Mouse (Mus musculus): ENCODE results near the gene Efcab12.

The Efcab12 gene

GRCm38 (mm10) chr6:115838745-115839144, 533 bp upstream of the Efcab12 start:
- DNase-seq = no peak

DNA sequence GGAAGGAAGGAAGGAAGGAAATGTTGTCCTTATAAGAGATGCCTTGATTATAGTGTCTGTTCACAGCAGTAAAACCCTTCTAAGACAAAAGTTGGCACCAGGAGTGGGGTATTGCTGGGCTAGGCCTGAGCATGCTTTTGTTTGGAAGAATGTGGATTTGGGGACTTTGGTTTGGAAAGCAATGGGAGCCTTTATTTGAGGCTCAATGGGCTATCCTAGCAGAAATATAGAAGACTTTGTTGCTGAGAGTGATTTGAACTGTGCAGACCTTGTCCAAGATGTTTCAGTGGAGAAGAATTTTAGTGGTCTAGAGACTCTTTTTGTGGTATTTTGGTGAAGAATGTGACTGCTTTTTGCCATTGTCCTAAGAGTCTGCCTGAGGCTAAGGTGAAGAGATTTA, 4.4 kb downstream of the Efcab12 start:
- DNase-seq = no peak

GRCm38 (mm10) chr6:115832152-115832850, 5.9 kb downstream of the Efcab12 start:
- no peak for DNase-seq

DNA sequence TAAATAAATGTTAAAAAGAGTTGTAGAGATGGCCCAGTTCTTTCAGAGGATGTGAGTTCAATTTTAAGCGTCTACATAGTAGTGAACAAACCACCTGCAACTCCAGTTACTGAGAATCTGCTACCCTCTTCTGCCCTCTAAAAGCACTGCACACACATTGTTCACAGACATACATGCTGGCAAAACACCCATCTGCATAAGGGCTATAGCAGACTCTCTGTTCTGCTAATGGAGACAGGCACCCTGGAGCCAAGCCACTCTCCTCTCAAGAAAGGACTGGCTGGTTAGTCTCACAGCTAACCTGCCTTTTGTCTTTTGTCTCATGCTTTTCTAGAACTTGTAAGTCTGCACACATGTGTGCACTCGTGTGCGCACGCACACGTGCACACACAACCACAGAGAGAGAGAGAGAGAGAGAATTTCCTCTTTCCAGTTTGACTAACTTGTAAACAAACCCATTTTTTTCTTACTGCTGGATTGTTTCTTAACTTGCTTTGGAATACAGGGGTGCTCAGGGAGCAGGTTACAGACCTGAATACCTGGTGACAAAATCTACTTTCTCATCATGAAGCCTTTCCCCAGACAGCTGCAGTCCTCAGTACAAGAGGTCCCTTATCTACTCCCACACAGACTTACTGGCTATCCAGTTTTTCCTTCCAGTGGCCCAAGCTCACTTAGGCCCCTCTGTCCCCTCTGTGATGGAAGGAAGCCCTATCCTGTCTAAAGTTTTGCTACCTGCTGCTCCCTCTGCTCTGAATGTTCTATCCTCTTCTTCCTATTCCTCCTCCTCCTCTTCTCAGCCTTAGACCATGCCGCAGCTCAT, 7.2 kb downstream of the Efcab12 start:
- no peak for DNase-seq

GRCm38 (mm10) chr6:115823850-115824464, 14.3 kb downstream of the Efcab12 start:
- peak; percentile 78 to 85 for DNase-seq

DNA sequence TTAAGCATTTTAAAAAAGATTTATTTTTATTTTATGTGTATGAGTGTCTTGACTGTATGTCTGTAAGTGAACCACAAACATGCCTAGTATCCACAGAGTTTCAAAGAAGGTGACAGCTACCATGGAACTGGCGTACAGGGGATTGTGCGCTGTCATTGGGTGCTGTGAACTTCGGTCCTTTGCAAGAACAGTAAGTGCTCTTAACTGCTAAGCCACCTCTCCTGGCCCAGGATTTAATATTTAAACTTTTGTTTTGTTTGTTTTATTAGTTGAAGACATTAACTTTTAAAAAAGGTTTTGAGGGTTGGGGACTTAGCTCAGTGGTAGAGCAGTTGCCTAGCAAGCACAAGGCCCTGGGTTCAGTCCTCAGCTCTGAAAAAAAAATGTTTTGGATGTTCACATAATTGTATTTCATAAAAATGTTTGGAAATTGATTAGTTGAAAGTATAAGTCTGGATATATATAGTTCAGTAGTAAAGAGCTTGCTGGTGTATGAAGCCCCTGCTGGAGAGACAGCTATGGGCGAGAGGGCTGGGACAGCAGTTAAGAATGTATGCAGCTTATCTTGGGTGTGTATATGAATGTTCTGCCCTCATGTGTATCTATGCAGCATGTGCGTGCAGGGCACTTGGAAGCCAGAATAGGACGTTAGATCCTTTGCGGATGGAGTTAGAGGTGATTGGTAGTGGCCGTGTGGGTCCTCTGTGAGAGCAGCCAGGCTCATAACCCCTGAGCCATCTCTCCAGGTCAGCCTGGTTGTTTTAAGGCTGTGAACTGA, 16.8 kb downstream of the Efcab12 start:
- no peak for DNase-seq

DNA sequence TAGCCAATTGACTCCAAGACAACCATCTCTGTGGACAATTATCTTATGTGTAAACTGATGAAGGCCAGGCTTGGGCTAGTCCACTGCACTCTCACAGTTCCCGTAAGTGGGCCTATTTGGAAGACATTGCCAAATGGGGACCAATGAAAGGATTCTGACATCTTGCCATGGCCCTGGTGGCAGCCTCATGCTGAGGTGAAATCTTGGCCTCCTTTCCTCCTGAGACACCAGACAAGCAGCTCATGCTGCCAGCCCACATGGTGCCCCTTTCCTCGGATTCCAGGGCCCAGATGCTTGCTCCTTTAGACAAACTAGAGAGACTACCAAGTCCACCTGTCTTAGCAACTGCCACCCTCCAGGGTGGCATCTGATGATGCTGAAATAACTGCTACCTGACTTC, 20.1 kb downstream of the Efcab12 start:
- no peak for DNase-seq

DNA sequence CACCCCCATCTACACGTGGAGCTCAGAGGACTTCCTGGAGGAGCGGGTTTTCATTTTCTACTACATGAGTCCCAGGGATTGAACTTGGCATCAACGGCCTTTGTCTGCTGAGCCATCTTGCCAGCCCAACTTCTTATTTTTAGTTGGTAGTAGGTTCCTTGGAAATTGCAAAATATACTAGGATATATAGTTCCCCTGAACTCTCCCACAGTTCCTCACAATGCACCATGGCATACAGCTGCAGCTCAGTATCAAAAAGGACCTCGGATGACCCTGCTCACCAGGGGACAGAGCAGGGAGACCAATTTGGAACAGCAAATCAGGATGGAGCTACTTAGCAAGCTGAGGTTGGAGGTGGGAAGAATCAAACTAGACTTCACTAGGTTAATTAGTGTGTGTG, 23.2 kb downstream of the Efcab12 start:
- no peak for DNase-seq

- peak; percentile 71 to 83 for DNase-seq
Measured at GRCm38 (mm10) chr6:115814104-115814503, 24.1 kb downstream of the Efcab12 start.

DNA sequence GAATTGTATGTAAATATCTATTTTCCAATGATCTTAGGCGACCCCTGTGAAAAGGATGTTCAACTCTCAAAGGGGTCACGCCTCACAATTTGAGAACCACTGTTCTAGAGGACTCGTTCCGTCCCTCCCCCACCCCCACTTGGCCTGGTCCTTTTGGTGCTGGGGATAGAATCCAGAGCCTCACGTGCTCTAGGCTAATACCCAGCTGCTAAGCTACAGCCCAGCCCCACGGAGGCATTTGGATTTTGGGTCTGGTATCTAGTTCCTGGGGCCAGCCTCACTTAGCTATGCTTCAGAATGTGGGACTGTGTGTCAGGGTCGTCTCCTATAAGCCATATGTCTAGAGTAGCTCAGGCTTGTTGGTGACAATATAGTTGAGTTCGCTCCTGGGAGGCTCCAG, 26.6 kb downstream of the Efcab12 start:
- no peak for DNase-seq

GRCm38 (mm10) chr6:115808488-115809231, 29.6 kb downstream of the Efcab12 start, which contains the start of gene Rpl32:
Gene Rpl32 (minus strand): TSS chr6:115808747.
- DNase-seq = peak; percentile 89 to 93

DNA sequence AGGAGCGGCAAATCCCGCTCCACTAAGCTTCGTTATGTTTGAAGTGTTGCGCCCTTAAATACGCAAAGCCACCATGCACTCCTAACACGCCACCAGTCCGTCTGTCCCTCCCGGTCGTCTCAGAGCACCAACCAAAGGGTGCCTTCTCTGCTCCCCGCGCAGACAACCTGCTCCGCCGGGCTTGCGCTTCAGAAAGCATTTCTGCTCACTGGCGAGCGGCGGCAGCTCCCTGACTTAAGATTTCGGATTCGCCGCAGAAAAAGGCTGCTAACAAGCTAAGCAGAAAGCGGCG, 30.1 kb downstream of the Efcab12 start:
- no peak for DNase-seq

DNA sequence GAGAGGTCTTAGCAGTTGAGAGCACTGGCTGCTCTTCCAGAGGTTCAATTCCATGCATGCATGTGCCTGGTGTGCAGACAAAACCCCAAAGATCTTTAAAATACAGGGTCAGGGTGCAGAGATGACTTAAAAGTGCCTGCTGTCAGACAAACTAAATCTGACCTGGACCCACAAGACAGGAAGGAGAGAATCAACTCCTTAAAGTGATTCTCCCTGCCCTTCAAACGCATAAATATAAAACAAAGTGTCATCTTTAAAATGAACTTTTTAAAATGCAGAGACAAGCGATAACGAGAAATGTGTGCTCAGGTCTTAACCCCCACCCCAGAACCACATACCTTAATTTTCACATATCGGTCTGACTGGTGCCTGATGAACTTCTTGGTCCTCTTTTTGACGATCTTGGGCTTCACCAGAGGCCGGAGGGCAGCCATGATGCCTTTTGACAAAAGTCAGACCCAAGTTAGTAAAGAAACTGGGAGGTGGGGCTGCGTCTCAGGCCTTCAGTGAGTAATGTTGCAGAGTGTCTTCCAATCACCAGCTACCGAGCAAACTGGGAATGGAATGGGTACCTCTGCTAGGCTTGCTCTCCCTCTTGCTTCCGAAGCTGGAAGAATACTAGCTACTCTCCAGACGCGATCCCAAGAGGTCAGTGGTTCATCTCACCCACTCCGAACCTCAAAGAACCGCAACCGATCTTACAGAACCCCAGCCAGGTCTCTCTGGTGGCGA, 30.6 kb downstream of the Efcab12 start:
- peak; percentile 20 to 51 for DNase-seq

DNA sequence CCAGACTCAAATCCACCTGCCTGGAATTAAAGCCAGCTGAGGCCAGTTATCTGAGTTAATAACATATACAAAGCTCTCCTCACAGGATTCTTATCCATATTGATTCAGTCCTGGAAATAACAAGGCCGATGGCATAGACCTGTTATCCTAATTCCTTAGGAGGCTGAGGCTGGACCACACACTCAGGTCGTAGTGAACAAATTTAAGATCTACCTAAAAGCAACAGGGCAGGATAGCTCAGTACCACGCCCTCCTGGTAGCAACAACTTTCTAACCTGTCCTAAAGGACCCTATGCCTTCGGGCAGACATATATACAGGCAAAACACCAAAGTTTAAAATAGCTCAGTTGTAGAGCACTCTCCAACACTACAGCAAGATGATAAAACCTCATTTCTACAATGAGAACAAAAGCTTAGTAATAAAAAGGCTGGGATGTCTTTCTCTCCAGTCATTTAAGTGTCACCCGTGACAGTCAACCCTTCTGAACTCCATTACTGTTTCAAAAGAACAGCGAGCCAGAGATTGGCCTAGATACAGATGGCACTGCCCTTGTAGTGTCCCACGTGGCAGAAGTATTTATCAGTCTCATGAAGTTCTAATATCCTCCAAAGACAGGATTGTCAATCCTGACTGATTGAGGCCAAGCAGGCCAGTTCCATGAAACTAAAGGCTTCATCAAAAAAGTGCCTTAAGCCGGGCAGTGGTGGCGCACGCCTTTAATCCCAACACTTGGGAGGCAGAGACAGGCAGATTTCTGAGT, 33.6 kb downstream of the Efcab12 start:
- DNase-seq = no peak

DNA sequence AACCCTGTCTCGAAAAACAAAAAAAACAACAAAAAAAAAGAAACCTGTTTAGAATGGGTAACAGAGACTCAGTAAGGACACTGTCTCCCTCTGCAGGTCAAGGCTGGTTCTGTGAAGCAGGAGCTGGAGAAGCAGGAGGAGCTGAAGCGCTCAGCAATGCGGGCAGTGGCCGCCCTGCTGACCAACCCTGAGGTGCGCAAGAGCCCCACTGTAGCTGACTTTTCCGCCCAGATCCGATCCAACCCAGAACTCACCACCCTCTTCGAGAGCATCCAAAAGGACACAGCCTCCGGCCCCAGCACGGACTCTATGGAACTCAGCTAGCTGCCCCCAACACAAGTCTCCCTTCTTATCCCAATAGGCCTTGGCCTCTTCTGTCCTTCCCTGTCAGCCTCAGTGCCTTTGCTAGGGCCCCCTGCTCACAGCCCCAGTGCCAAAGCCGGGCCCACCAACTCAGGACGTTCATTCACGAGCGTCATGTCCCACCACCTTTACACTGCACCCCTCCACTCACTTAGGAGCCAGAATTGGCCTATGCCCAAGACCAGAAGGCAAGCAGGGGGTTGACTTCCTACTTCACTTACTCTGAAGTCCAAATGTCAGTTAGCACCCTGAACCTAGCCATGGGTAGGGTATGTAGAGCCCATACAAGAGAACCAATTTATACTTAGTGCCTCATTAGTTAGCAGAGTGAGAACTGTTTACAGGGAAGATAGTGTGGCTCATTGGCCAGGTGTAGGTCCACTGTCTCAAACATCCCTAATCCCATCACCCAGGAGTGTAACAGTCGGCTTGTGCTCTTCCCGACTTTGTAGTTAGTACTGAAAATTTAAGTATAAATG, 34.5 kb downstream of the Efcab12 start:
- DNase-seq = peak; percentile 91 to 94

- DNase-seq = no peak
Measured at GRCm38 (mm10) chr6:115801811-115802210, 36.4 kb downstream of the Efcab12 start.

DNA sequence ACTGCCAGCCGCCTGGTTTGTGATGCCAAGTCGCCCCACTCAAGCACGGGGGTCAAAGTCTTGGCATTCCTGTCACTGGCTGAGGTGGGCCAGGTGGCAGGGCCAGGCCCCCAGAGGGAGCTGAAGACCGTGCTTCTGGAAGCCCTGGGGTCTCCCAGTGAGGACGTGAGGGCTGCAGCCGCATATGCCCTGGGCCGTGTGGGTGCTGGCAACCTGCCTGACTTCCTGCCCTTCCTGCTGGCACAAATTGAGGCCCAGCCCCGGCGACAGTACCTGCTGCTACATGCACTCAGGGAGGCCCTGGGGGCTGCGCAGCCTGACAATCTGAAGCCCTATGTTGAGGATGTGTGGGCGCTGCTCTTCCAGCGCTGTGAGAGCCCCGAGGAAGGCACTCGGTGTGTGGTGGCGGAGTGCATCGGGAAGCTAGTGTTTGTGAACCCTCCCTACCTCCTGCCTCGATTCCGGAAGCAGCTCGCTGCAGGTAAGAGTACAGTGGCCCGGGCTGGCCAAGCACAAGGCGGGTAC, 45.5 kb downstream of the Efcab12 start:
- DNase-seq = peak in 1 of 2 experiments; percentile 42

DNA sequence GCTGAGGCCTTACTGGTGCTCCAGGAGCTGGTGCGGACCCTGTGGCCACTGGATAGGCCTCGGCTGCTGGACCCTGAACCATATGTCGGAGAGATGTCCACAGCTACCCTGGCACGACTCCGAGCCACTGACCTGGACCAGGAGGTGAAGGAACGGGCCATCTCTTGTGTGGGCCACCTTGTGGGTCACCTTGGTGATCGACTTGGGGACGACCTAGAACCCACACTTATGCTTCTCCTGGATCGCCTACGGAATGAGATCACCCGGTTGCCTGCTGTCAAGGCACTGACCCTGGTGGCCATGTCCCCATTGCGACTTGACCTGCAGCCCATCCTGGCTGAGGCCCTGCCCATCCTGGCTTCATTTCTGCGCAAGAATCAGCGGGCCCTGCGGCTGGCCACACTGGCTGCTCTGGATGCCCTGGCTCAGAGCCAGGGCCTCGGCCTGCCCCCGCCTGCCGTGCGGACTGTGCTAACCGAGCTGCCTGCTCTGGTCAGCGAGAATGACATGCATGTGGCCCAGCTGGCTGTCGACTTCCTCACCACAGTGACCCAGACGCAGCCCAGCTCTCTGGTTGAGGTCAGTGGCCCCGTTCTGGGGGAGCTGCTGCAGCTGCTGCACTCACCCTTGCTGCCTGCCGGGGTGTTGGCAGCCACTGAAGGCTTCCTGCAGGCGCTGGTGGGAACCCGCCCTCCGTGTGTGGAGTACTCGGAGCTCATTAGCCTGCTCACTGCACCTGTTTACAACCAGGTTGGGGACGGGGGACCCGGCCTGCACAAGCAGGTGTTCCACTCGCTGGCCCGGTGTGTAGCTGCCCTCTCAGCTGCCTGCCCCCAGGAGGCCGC, 46.1 kb downstream of the Efcab12 start:
- DNase-seq = peak; percentile 70 to 83

DNA sequence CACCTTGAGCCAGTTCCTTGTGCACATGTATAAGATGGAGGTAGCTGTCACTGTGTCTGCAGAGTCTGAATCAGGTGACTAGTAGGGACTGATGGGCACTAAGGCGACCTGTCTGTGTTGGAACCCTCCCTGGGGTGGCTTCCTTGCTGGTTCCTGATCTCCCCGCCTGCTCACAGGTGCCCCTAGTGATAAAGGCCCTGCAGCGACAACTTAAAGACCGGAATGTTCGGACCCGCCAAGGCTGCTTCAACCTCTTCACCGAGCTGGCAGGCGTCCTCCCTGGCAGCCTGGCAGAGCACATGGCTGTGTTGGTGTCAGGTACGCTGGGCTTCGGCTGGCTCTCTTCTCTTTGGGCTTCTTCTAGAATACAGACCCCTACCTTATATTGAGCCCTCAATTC, 47.2 kb downstream of the Efcab12 start:
- DNase-seq = no peak
